Mouse (Mus musculus): ENCODE measurements around the gene Vat1.
"Not testable (repeated sequence)": the region's sequence is repeated elsewhere in the genome, so short reads cannot be mapped to it uniquely, and the experiment has no call there.

Gene Vat1

GRCm38 (mm10) chr11:101466552-101466950, 521 bp upstream of the Vat1 start:
- not testable (repeated sequence) for DNase-seq (ENCODE audit: low spot score in 2 of 2)

GRCm38 (mm10) chr11:101465101-101465868, 745 bp downstream of the Vat1 start:
- peak in 1 of 2 experiments; percentile 19 for DNase-seq (ENCODE audit: low spot score in 2 of 2)

GRCm38 (mm10) chr11:101464211-101465100, 1.6 kb downstream of the Vat1 start, which contains the start of gene Rnd2:
Gene Rnd2 (plus strand): TSS chr11:101464999.
- no peak for DNase-seq (ENCODE audit: low spot score in 2 of 2)

GRCm38 (mm10) chr11:101462583-101463440, 3.2 kb downstream of the Vat1 start:
- no peak for DNase-seq (ENCODE audit: low spot score in 2 of 2)

- no peak for DNase-seq (ENCODE audit: low spot score in 2 of 2)
Measured at GRCm38 (mm10) chr11:101462141-101462540, 3.9 kb downstream of the Vat1 start.

GRCm38 (mm10) chr11:101460321-101460720, 5.7 kb downstream of the Vat1 start:
- no peak for DNase-seq (ENCODE audit: low spot score in 2 of 2)

- no peak for DNase-seq (ENCODE audit: low spot score in 2 of 2)
Measured at GRCm38 (mm10) chr11:101459716-101460115, 6.3 kb downstream of the Vat1 start.

GRCm38 (mm10) chr11:101458217-101458616, 7.8 kb downstream of the Vat1 start:
- DNase-seq (ENCODE audit: low spot score in 2 of 2), result no peak

GRCm38 (mm10) chr11:101457631-101458030, 8.4 kb downstream of the Vat1 start:
- no peak for DNase-seq (ENCODE audit: low spot score in 2 of 2)

- no peak for DNase-seq (ENCODE audit: low spot score in 2 of 2)
Measured at GRCm38 (mm10) chr11:101455627-101456026, 10.4 kb downstream of the Vat1 start.

- DNase-seq (ENCODE audit: low spot score in 2 of 2), result no peak
Measured at GRCm38 (mm10) chr11:101454702-101455101, 11.3 kb downstream of the Vat1 start.

GRCm38 (mm10) chr11:101452093-101452774, 13.8 kb downstream of the Vat1 start:
- no peak for DNase-seq (ENCODE audit: low spot score in 2 of 2)

- DNase-seq (ENCODE audit: low spot score in 2 of 2), result no peak
Measured at GRCm38 (mm10) chr11:101451536-101451935, 14.5 kb downstream of the Vat1 start.

- no peak for DNase-seq (ENCODE audit: low spot score in 2 of 2)
Measured at GRCm38 (mm10) chr11:101450394-101450793, 15.6 kb downstream of the Vat1 start.

- DNase-seq (ENCODE audit: low spot score in 2 of 2), result not testable (repeated sequence)
Measured at GRCm38 (mm10) chr11:101449596-101449995, 16.4 kb downstream of the Vat1 start.

GRCm38 (mm10) chr11:101448899-101449298, 17.1 kb downstream of the Vat1 start:
- no peak for DNase-seq (ENCODE audit: low spot score in 2 of 2)

GRCm38 (mm10) chr11:101448274-101448746, 17.7 kb downstream of the Vat1 start, which contains the start of gene Ifi35:
Gene Ifi35 (plus strand): TSS chr11:101448407.
- DNase-seq (ENCODE audit: low spot score in 2 of 2), result no peak

GRCm38 (mm10) chr11:101447786-101448185, 18.2 kb downstream of the Vat1 start:
- no peak for DNase-seq (ENCODE audit: low spot score in 2 of 2)

GRCm38 (mm10) chr11:101446860-101447259, 19.2 kb downstream of the Vat1 start:
- DNase-seq (ENCODE audit: low spot score in 2 of 2), result not testable (repeated sequence)

- DNase-seq (ENCODE audit: low spot score in 2 of 2), result no peak
Measured at GRCm38 (mm10) chr11:101446319-101446718, 19.7 kb downstream of the Vat1 start.

- no peak for DNase-seq (ENCODE audit: low spot score in 2 of 2)
Measured at GRCm38 (mm10) chr11:101442760-101443159, 23.3 kb downstream of the Vat1 start.
